Mouse (Mus musculus): Measurements from ENCODE around the gene Opcml.

- TF ChIP-seq CTCF (conservative IDR thresholded peaks at IDR 0.05; ENCODE audit: low read length) (no peak), NANOG (IDR thresholded peaks at IDR 0.05; ENCODE audit: borderline replicate concordance, low read length) (no peak)
Observed at GRCm38 (mm10) chr9:28571682-28572081, 781.1 kb downstream of the Opcml start.
